Mouse (Mus musculus): Measurements from ENCODE around the gene Apeh. TPM values are rescaled to one million over a fixed set of nuclear protein-coding genes. Genes with fewer than 3 reads are reported as not detected.

Gene Apeh
- polyA plus RNA-seq, 1 experiment from 2014 or later = 49.9 TPM

DNA sequence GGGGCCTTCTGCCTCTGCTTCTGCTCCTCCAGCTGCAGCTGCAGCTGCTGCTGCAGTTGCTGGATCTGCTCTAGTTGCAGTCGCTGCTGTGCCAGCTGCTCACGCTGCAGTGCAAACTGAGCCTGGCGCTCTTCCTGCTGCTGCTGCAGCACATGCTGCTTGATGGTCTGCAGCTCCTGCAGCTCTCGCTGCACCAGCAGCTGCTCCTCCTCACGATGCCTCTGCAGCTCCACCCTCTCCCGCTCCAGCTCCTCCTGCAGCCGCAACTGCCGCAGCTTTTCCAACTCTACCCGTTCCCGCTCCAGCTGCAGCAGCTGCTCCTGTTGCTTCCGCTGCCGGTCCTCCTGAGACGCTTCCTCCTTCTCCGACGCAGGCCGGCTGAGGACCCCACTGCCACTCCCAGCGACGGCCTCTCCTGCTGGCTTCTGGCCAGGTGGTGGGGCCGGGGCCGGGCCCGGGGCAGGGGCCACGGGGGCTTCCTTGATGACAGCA, 16.7 kb upstream of the Apeh start:
- peak; percentile 61 for DNase-seq
- ATAC-seq (ENCODE audit: insufficient read depth) = no peak
- Histone ChIP-seq H3K9ac (peak overlapping the region; percentile 49), H3K9me3 (ENCODE audit: low read depth, low read length) (no peaks in the 10 kb centered on the region), H3K4me2 (peak overlapping the region; percentile 67), H3K4me1 (ENCODE audit: insufficient read depth) (0 out of 2 replicates have a peak, but pooled peaks cover 5% of the 10 kb centered on the region), H3K4me3 (ENCODE audit: low read depth, low read length) (peak overlapping the region; percentile 28), H3K27me3 (ENCODE audit: insufficient read depth, low read length) (peaks cover 6% of the 10 kb centered on the region; the same call in 1 of the 2 replicates), H3K27ac (ENCODE audit: low read depth) (no peak overlapping the region), H3K36me3 (ENCODE audit: insufficient read depth) (no peaks in the 10 kb centered on the region)
- TF ChIP-seq CTCF (IDR thresholded peaks at IDR 0.05; ENCODE audit: low read depth) = no peak
- 7% methylated on average over 22 of the region's 22 CpGs for WGBS

- H3K27ac ChIP-seq (ENCODE audit: low read depth) = no peak overlapping the region
- ATAC-seq (ENCODE audit: insufficient read depth) (no peak), DNase-seq (no peak)
- no peak overlapping the region for H3K4me3 ChIP-seq (ENCODE audit: low read depth, low read length)
- WGBS = 79% methylated on average over 16 of the region's 16 CpGs
- no peaks in the 10 kb centered on the region for H3K9me3 ChIP-seq (ENCODE audit: low read depth, low read length)
- H3K27me3 ChIP-seq (ENCODE audit: insufficient read depth, low read length) = peaks cover 4% of the 10 kb centered on the region; the same call in 1 of the 2 replicates
- no peak for TF ChIP-seq CTCF (IDR thresholded peaks at IDR 0.05; ENCODE audit: low read depth)
- H3K4me2 ChIP-seq = peak overlapping the region; percentile 67; the same call in 1 of the 2 replicates
- H3K4me1 ChIP-seq (ENCODE audit: insufficient read depth) = 0 out of 2 replicates have a peak, but pooled peaks cover 5% of the 10 kb centered on the region
- H3K36me3 ChIP-seq (ENCODE audit: insufficient read depth) = no peaks in the 10 kb centered on the region
- peak overlapping the region; percentile 49; the same call in 1 of the 2 replicates for H3K9ac ChIP-seq
Measured at GRCm38 (mm10) chr9:108110160-108110559, 15.8 kb upstream of the Apeh start.

DNA sequence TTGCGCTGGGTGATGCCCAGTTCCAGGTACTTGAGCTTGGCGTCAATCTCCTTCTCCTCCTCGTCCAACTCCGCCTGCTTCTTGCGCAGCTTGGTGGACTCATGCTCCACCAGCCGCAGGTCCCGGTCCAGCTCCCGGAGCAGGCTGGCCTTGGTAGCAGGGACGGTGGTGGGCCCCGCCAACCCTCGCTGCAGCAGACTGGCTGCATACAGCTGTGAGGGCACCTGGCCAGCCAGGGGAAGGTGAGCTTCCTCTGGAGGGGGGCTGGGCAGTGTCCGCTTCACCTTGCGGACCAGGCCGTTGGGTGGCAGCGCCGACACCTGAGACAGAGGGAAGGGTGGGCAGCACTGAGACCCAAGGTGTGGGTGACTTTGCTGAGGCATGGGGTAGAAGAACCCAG, 13.5 kb upstream of the Apeh start:
- H3K4me3 ChIP-seq (ENCODE audit: low read depth, low read length) = no peak overlapping the region
- H3K27ac ChIP-seq (ENCODE audit: low read depth) = no peak overlapping the region
- H3K36me3 ChIP-seq (ENCODE audit: insufficient read depth) = no peaks in the 10 kb centered on the region
- no peak for ATAC-seq (ENCODE audit: insufficient read depth)
- no peak overlapping the region for H3K4me2 ChIP-seq
- TF ChIP-seq CTCF (IDR thresholded peaks at IDR 0.05; ENCODE audit: low read depth) = no peak
- H3K9ac ChIP-seq = no peak overlapping the region
- WGBS = 89% methylated on average over 16 of the region's 16 CpGs
- H3K27me3 ChIP-seq (ENCODE audit: insufficient read depth, low read length) = no peaks in the 10 kb centered on the region
- no peak for DNase-seq
- no peaks in the 10 kb centered on the region for H3K9me3 ChIP-seq (ENCODE audit: low read depth, low read length)
- H3K4me1 ChIP-seq (ENCODE audit: insufficient read depth) = 0 out of 2 replicates have a peak, but pooled peaks cover 9% of the 10 kb centered on the region

GRCm38 (mm10) chr9:108106090-108106489, 11.7 kb upstream of the Apeh start:
- 0 out of 2 replicates have a peak, but pooled peaks cover 8% of the 10 kb centered on the region for H3K4me1 ChIP-seq (ENCODE audit: insufficient read depth)
- H3K4me3 ChIP-seq (ENCODE audit: low read depth, low read length) = no peak overlapping the region
- no peak overlapping the region for H3K4me2 ChIP-seq
- ATAC-seq (ENCODE audit: insufficient read depth) (no peak), DNase-seq (no peak)
- H3K9ac ChIP-seq = no peak overlapping the region
- no peaks in the 10 kb centered on the region for H3K36me3 ChIP-seq (ENCODE audit: insufficient read depth)
- no peaks in the 10 kb centered on the region for H3K27me3 ChIP-seq (ENCODE audit: insufficient read depth, low read length)
- no peaks in the 10 kb centered on the region for H3K9me3 ChIP-seq (ENCODE audit: low read depth, low read length)
- no peak for TF ChIP-seq CTCF (IDR thresholded peaks at IDR 0.05; ENCODE audit: low read depth)
- H3K27ac ChIP-seq (ENCODE audit: low read depth) = no peak overlapping the region
- 87% methylated on average over 23 of the region's 23 CpGs for WGBS

- no peaks in the 10 kb centered on the region for H3K36me3 ChIP-seq (ENCODE audit: insufficient read depth)
- H3K27me3 ChIP-seq (ENCODE audit: insufficient read depth, low read length) = no peaks in the 10 kb centered on the region
- TF ChIP-seq CTCF (IDR thresholded peaks at IDR 0.05; ENCODE audit: low read depth) = no peak
- ATAC-seq (ENCODE audit: insufficient read depth) (no peak), DNase-seq (no peak)
- 0 out of 2 replicates have a peak, but pooled peaks cover 3% of the 10 kb centered on the region for H3K4me1 ChIP-seq (ENCODE audit: insufficient read depth)
- no peak overlapping the region for H3K27ac ChIP-seq (ENCODE audit: low read depth)
- no peak overlapping the region for H3K4me2 ChIP-seq
- H3K9ac ChIP-seq = no peak overlapping the region; the same call in 1 of the 2 replicates
- no peaks in the 10 kb centered on the region for H3K9me3 ChIP-seq (ENCODE audit: low read depth, low read length)
- H3K4me3 ChIP-seq (ENCODE audit: low read depth, low read length) = no peak overlapping the region
- WGBS = 77% methylated on average over 12 of the region's 12 CpGs
Measured at GRCm38 (mm10) chr9:108105549-108105863, 11.1 kb upstream of the Apeh start.

DNA sequence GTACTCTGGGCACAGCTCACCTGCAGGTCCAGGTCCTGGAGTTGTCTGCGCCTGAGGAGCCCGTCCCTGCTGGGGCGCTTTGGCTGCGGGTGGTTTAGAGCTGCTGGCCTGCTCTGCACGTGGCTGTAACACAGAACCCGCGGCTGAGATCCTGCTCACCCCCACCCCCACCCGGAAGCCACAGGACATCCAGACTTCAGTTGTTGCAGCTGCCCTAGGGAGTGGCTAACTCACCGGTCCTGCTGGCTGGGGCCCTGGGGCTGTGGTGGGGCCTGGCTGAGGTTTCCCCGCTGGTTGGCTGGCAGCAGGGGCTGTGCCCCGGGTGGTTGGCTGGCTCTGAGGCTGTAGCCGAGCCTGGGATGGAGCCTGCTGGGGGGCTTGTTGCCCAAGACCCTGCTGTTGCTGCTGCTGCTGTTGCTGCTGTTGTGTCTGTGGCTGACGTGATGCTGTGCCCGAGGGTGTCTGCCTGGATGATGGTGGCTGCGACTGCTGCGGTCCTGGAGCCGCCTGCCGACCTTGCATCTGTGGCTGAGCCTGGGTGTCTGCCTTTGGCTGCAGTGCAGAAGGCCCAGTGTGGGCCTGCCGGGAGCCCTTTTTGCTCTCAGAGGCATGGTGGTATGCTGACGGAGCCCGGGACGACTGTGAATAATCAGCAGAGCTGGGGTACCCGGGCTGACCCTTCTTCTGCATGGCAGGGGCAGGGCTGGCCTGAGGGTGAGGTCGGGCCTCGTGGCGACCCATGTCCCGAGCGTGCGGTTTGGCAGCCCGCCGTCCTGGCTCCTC, 10.6 kb upstream of the Apeh start:
- Histone ChIP-seq H3K4me1 (ENCODE audit: insufficient read depth) (0 out of 2 replicates have a peak, but pooled peaks cover 3% of the 10 kb centered on the region), H3K9me3 (ENCODE audit: low read depth, low read length) (no peaks in the 10 kb centered on the region), H3K4me3 (ENCODE audit: low read depth, low read length) (no peak overlapping the region), H3K9ac (peak overlapping the region; percentile 29), H3K27me3 (ENCODE audit: insufficient read depth, low read length) (no peaks in the 10 kb centered on the region), H3K4me2 (peak overlapping the region; percentile 25), H3K36me3 (ENCODE audit: insufficient read depth) (no peaks in the 10 kb centered on the region), H3K27ac (ENCODE audit: low read depth) (no peak overlapping the region)
- 40% methylated on average over 31 of the region's 31 CpGs for WGBS
- TF ChIP-seq CTCF (IDR thresholded peaks at IDR 0.05; ENCODE audit: low read depth) = no peak
- DNase-seq (peak; percentile 13), ATAC-seq (ENCODE audit: insufficient read depth) (peak; percentile 65)

- no peak for DNase-seq
- no peaks in the 10 kb centered on the region for H3K9me3 ChIP-seq (ENCODE audit: low read depth, low read length)
- ATAC-seq (ENCODE audit: insufficient read depth) = no peak
- peaks cover 5% of the 10 kb centered on the region for H3K4me1 ChIP-seq (ENCODE audit: insufficient read depth)
- no peaks in the 10 kb centered on the region for H3K27me3 ChIP-seq (ENCODE audit: insufficient read depth, low read length)
- no peak overlapping the region for H3K27ac ChIP-seq (ENCODE audit: low read depth)
- 82% methylated on average over 8 of the region's 8 CpGs for WGBS
- H3K4me3 ChIP-seq (ENCODE audit: low read depth, low read length) = no peak overlapping the region
- no peak overlapping the region for H3K4me2 ChIP-seq
- H3K36me3 ChIP-seq (ENCODE audit: insufficient read depth) = no peaks in the 10 kb centered on the region
- TF ChIP-seq CTCF (IDR thresholded peaks at IDR 0.05; ENCODE audit: low read depth) = no peak
- H3K9ac ChIP-seq = no peak overlapping the region
Measured at GRCm38 (mm10) chr9:108099619-108100018, 5.2 kb upstream of the Apeh start.

All from lung, embryonic 14.5 days (tissue).